Mouse (Mus musculus): ENCODE data around the gene Rasgef1c. TPM values are rescaled to one million over a fixed set of nuclear protein-coding genes. Genes with fewer than 3 reads are reported as not detected.

The Rasgef1c gene
- polyA plus RNA-seq, 1 experiment, result 0.52 TPM

DNA sequence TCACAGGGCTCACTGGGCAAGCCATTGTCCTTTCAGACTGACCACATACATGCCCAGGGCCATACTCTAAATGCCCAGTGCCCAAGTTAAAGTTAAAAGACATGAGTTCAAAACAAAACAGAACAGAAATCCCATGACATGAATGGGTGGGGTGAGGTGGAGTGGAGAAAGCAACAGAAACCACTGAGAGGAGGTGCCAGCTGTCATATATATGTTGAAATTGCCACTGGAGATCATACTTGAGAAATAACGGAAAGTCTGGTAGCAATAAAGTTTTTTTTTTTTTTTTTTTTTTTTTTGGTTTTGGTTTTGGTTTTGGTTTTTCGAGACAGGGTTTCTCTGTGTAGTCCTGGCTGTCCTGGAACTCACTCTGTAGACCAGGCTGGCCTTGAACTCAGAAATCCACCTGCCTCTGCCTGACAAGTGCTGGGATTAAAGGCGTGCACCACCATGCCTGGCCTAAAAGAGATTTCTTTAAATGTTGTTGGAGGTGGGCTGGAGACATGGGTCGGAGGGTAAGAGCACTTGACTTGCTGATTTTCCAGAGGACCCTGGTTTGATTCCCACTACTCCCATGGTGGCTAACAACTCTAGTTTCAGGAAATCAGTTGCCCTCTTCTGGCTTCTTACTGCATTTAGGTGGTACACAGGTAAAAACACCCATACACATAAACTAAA lies 82.4 kb downstream of the Rasgef1c start:
- no peak overlapping the region for H3K27ac ChIP-seq (ENCODE audit: insufficient read depth, low read depth, low read length)
- 44% methylated on average over 4 of the region's 4 CpGs for WGBS

DNA sequence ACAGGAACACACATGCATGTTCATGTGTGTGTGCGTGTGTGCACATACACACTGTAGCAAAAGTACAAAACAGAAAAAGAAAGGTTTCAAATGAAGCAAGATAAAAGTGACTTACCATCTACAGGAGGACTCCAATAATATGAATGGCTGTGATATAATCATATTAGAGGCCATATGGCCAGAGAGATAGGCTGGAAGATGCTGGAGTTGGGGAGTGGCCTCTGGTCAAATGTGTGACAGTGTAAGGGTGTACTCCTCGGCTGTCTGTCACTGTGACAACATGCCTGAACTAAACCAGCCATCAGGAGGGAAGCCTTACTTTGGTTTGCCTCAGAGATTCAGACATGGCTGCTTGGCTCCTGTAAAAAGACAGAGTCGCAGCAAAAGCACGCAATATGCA lies 83.4 kb downstream of the Rasgef1c start:
- Histone ChIP-seq H3K4me1 (ENCODE audit: control insufficient read depth, insufficient read depth, insufficient read length, low read length) (no peaks in the 10 kb centered on the region; the same call in 1 of the 2 replicates), H3K27ac (ENCODE audit: insufficient read depth, low read depth, low read length) (no peak overlapping the region), H3K4me3 (ENCODE audit: low read depth, low read length) (no peak overlapping the region), H3K36me3 (ENCODE audit: control insufficient read depth, insufficient read depth, low read length) (no peaks in the 10 kb centered on the region), H3K27me3 (ENCODE audit: control insufficient read depth, insufficient read depth, low read length) (no peaks in the 10 kb centered on the region)
- TF ChIP-seq POLR2A (IDR thresholded peaks at IDR 0.05; ENCODE audit: low read depth, low read length) (no peak), CTCF (IDR thresholded peaks at IDR 0.05; ENCODE audit: extremely low read depth, insufficient read length, insufficient replicate concordance, low read depth, low read length) (no peak)
- 88% methylated on average over 4 of the region's 4 CpGs for WGBS

More for the DNA sequence above, 82.4 kb downstream of the Rasgef1c start:
- H3K4me3 ChIP-seq (ENCODE audit: low read depth, low read length), result no peak overlapping the region
- H3K36me3 ChIP-seq (ENCODE audit: control insufficient read depth, insufficient read depth, low read length), result no peaks in the 10 kb centered on the region
- TF ChIP-seq POLR2A (IDR thresholded peaks at IDR 0.05; ENCODE audit: low read depth, low read length) (no peak), CTCF (IDR thresholded peaks at IDR 0.05; ENCODE audit: extremely low read depth, insufficient read length, insufficient replicate concordance, low read depth, low read length) (no peak)
- peaks cover 2% of the 10 kb centered on the region; the same call in 1 of the 2 replicates for H3K4me1 ChIP-seq (ENCODE audit: control insufficient read depth, insufficient read depth, insufficient read length, low read length)
- no peaks in the 10 kb centered on the region for H3K27me3 ChIP-seq (ENCODE audit: control insufficient read depth, insufficient read depth, low read length)

DNA sequence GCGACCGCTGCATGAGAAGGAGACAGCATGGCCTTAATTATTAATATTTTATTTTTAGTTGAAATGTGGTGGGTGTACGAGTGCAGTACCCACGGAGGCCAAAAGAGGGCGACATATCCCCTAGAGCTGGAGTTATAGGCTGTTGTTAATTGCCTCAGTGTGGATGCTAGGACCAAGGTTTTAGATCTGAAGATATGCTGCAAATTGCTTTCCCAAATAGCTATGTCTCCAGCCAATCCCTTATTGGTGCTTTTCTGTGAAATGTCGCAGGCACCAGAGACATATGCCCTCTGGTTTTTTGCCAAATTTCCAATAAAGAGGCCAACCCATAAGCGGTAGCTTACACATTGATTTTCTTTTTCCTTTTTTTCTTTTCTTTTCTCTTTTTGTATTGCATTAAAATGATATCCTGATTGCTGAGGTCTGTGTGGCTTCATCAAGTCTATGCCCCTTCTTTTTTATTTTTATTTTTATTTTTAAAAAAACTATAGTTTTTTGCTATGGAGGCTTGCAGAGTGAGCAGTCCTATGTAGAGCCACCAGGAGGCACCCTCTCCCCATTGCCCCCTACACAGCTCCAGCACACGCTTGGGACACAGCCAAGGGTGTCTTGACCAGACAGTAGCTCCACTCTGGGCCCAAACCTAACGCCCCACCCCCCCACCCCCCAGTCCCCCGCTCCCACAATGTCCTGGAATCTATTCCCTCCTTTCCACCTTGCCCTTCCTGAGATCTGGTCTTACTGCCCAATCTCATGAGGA lies 84.8 kb downstream of the Rasgef1c start:
- Histone ChIP-seq H3K4me3 (ENCODE audit: low read depth, low read length) (no peak overlapping the region), H3K4me1 (ENCODE audit: control insufficient read depth, insufficient read depth, insufficient read length, low read length) (no peaks in the 10 kb centered on the region; the same call in 1 of the 2 replicates), H3K36me3 (ENCODE audit: control insufficient read depth, insufficient read depth, low read length) (no peaks in the 10 kb centered on the region), H3K27me3 (ENCODE audit: control insufficient read depth, insufficient read depth, low read length) (no peaks in the 10 kb centered on the region), H3K27ac (ENCODE audit: insufficient read depth, low read depth, low read length) (no peak overlapping the region)
- WGBS, result 25% methylated on average over 10 of the region's 10 CpGs
- TF ChIP-seq POLR2A (IDR thresholded peaks at IDR 0.05; ENCODE audit: low read depth, low read length), result no peak
- peak; percentile 76; the same call in 1 of the 2 replicates for TF ChIP-seq CTCF (IDR thresholded peaks at IDR 0.05; ENCODE audit: extremely low read depth, insufficient read length, insufficient replicate concordance, low read depth, low read length)

DNA sequence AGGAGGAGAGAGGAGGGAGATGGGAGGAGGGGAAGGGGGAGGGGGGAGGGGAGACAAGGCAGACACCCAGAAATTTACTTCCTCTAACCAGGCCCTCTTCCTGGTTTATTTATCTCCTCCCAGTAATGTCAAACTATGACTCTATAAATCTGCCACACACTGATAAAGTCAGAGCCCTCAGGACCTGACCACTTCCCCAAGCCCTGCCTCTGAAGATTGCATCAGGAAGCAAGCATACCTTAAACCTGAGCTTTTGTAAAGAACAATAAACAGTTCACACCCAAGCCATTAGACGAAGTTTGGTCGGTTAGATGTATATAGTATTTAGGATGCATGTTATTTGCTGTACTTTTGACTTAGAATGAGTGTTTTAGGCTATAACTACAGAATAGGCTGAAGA lies 92.9 kb downstream of the Rasgef1c start:
- TF ChIP-seq CTCF (IDR thresholded peaks at IDR 0.05; ENCODE audit: extremely low read depth, insufficient read length, insufficient replicate concordance, low read depth, low read length), result no peak
- no peak for TF ChIP-seq POLR2A (IDR thresholded peaks at IDR 0.05; ENCODE audit: low read depth, low read length)
- 7% methylated on average over 2 of the region's 2 CpGs for WGBS
- Histone ChIP-seq H3K27ac (ENCODE audit: insufficient read depth, low read depth, low read length) (no peak overlapping the region), H3K4me1 (ENCODE audit: control insufficient read depth, insufficient read depth, insufficient read length, low read length) (peaks cover 20% of the 10 kb centered on the region), H3K36me3 (ENCODE audit: control insufficient read depth, insufficient read depth, low read length) (no peaks in the 10 kb centered on the region), H3K27me3 (ENCODE audit: control insufficient read depth, insufficient read depth, low read length) (no peaks in the 10 kb centered on the region), H3K4me3 (ENCODE audit: low read depth, low read length) (no peak overlapping the region)

DNA sequence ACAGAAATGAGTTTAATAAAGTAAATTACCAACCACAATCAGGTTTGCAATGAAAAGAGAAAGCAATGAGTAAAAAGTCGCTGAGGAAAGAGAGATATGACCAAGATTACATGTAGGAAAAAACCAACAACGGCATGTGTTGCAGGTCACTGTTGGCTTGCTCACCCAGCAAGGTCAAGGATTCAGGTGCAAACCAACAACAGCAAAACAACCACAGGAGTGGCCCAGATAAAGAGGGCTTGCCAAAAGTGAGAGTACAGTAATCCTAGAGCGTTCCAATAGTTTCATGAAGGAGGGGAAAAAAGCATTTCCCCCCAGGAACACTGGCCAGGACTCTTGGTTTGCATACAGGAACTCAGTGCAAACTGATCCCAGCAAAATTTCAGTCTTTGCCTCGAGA lies 94.8 kb downstream of the Rasgef1c start:
- 24% methylated on average over 4 of the region's 4 CpGs for WGBS
- H3K4me3 ChIP-seq (ENCODE audit: low read depth, low read length), result no peak overlapping the region

DNA sequence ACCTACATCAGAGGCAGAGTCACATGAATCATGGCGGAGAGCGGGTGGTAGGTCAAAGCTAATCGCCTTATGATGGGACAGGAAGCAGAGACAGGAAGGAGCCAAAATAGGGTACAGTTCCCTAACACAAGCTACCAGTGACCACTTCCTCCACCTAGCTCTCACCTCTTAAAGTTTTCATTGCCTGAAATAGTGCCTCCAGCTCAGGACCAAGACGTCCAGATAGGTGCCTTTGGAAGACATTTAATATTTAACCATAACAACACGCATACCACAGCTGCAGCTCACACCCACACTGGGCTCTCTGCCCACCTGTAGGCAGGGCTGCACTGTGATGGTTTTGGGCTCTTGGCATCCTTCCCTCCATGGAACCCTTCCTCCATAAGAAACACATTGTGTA lies 95.7 kb downstream of the Rasgef1c start:
- no peak for TF ChIP-seq POLR2A (IDR thresholded peaks at IDR 0.05; ENCODE audit: low read depth, low read length)
- TF ChIP-seq CTCF (IDR thresholded peaks at IDR 0.05; ENCODE audit: extremely low read depth, insufficient read length, insufficient replicate concordance, low read depth, low read length), result no peak
- Histone ChIP-seq H3K36me3 (ENCODE audit: control insufficient read depth, insufficient read depth, low read length) (no peaks in the 10 kb centered on the region), H3K27me3 (ENCODE audit: control insufficient read depth, insufficient read depth, low read length) (no peaks in the 10 kb centered on the region), H3K27ac (ENCODE audit: insufficient read depth, low read depth, low read length) (peak overlapping the region; percentile 12; the same call in 1 of the 2 replicates), H3K4me1 (ENCODE audit: control insufficient read depth, insufficient read depth, insufficient read length, low read length) (peaks cover 26% of the 10 kb centered on the region), H3K4me3 (ENCODE audit: low read depth, low read length) (no peak overlapping the region)
- 33% methylated on average over 5 of the region's 5 CpGs for WGBS

More for the DNA sequence above, 94.8 kb downstream of the Rasgef1c start:
- TF ChIP-seq CTCF (IDR thresholded peaks at IDR 0.05; ENCODE audit: extremely low read depth, insufficient read length, insufficient replicate concordance, low read depth, low read length), result no peak
- no peak for TF ChIP-seq POLR2A (IDR thresholded peaks at IDR 0.05; ENCODE audit: low read depth, low read length)
- peaks cover 20% of the 10 kb centered on the region for H3K4me1 ChIP-seq (ENCODE audit: control insufficient read depth, insufficient read depth, insufficient read length, low read length)
- no peaks in the 10 kb centered on the region for H3K36me3 ChIP-seq (ENCODE audit: control insufficient read depth, insufficient read depth, low read length)
- H3K27me3 ChIP-seq (ENCODE audit: control insufficient read depth, insufficient read depth, low read length), result no peaks in the 10 kb centered on the region
- H3K27ac ChIP-seq (ENCODE audit: insufficient read depth, low read depth, low read length), result no peak overlapping the region

DNA sequence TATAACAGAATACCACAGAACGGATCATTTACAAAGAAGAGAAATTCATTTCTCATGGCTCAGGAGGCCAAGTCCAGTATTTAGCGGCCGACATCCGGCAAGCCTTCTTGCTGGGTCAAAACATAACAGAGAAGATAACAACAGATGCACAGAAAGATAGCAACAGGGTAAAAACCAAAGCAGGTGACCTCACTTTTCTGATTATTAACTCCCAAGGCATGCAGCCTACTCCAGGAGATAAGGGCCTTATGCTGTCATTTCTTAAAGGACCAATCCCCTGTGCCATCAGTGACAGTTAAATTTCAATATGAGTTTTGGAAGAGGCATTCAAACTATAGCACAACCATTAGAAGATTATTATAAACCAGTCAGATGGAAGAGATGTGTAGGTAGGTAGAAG lies 101.2 kb downstream of the Rasgef1c start:
- H3K27ac ChIP-seq (ENCODE audit: insufficient read depth, low read depth, low read length), result no peak overlapping the region
- 80% methylated on average over 4 of the region's 4 CpGs for WGBS
- TF ChIP-seq POLR2A (IDR thresholded peaks at IDR 0.05; ENCODE audit: low read depth, low read length) (no peak), CTCF (IDR thresholded peaks at IDR 0.05; ENCODE audit: extremely low read depth, insufficient read length, insufficient replicate concordance, low read depth, low read length) (no peak)
- no peak overlapping the region for H3K4me3 ChIP-seq (ENCODE audit: low read depth, low read length)
- peaks cover 6% of the 10 kb centered on the region; the same call in 1 of the 2 replicates for H3K4me1 ChIP-seq (ENCODE audit: control insufficient read depth, insufficient read depth, insufficient read length, low read length)
- H3K36me3 ChIP-seq (ENCODE audit: control insufficient read depth, insufficient read depth, low read length), result no peaks in the 10 kb centered on the region
- no peaks in the 10 kb centered on the region for H3K27me3 ChIP-seq (ENCODE audit: control insufficient read depth, insufficient read depth, low read length)

Measured in small intestine, adult 2 months (tissue).